Mouse (Mus musculus): ENCODE data around the gene Phtf2.
"Not testable (repeated sequence)": the region's sequence is repeated elsewhere in the genome, so short reads cannot be mapped to it uniquely, and the experiment has no call there.

The Phtf2 gene

GRCm38 (mm10) chr5:20865193-20865755 lies 16.6 kb downstream of the Phtf2 start:
- in situ Hi-C loops (cut with MboI, MseI) = no loop called here

- in situ Hi-C loops (cut with MboI, MseI) = no loop called here
Measured at GRCm38 (mm10) chr5:20864216-20864969, 17.5 kb downstream of the Phtf2 start.

GRCm38 (mm10) chr5:20861901-20862300 lies 20.0 kb downstream of the Phtf2 start:
- in situ Hi-C loops (cut with MboI, MseI) = no loop called here

- in situ Hi-C loops (cut with MboI, MseI) = no loop called here
Measured at GRCm38 (mm10) chr5:20860565-20860964, 21.4 kb downstream of the Phtf2 start.

GRCm38 (mm10) chr5:20858404-20858803 lies 23.5 kb downstream of the Phtf2 start:
- in situ Hi-C loops (cut with MboI, MseI) = no loop called here

- in situ Hi-C loops (cut with MboI, MseI) = no loop called here
Measured at GRCm38 (mm10) chr5:20855066-20855465, 26.9 kb downstream of the Phtf2 start.

- in situ Hi-C loops (cut with MboI, MseI) = no loop called here
Measured at GRCm38 (mm10) chr5:20847010-20847409, 34.9 kb downstream of the Phtf2 start.

- in situ Hi-C loops (cut with MboI, MseI) = no loop called here
Measured at GRCm38 (mm10) chr5:20843816-20844215, 38.1 kb downstream of the Phtf2 start.

GRCm38 (mm10) chr5:20843405-20843804 lies 38.5 kb downstream of the Phtf2 start:
- in situ Hi-C loops (cut with MboI, MseI) = no loop called here

GRCm38 (mm10) chr5:20837082-20837481 lies 44.8 kb downstream of the Phtf2 start:
- in situ Hi-C loops (cut with MboI, MseI) = no loop called here

GRCm38 (mm10) chr5:20834399-20834798 lies 47.5 kb downstream of the Phtf2 start:
- in situ Hi-C loops (cut with MboI, MseI) = no loop called here

GRCm38 (mm10) chr5:20831433-20831832 lies 50.5 kb downstream of the Phtf2 start:
- in situ Hi-C loops (cut with MboI, MseI) = no loop called here

- in situ Hi-C loops (cut with MboI, MseI) = no loop called here
Measured at GRCm38 (mm10) chr5:20830717-20831116, 51.2 kb downstream of the Phtf2 start.

- in situ Hi-C loops (cut with MboI, MseI) = no loop called here
Measured at GRCm38 (mm10) chr5:20821647-20822046, 60.3 kb downstream of the Phtf2 start.

GRCm38 (mm10) chr5:20821122-20821521 lies 60.8 kb downstream of the Phtf2 start:
- in situ Hi-C loops (cut with MboI, MseI) = no loop called here

- in situ Hi-C loops (cut with MboI, MseI) = no loop called here
Measured at GRCm38 (mm10) chr5:20815094-20815493, 66.8 kb downstream of the Phtf2 start.

- in situ Hi-C loops (cut with MboI, MseI) = no loop called here
Measured at GRCm38 (mm10) chr5:20810449-20810848, 71.5 kb downstream of the Phtf2 start.

- in situ Hi-C loops (cut with MboI, MseI) = no loop called here
Measured at GRCm38 (mm10) chr5:20795932-20796331, 86.0 kb downstream of the Phtf2 start.

- in situ Hi-C loops (cut with MboI, MseI) = no loop called here
Measured at GRCm38 (mm10) chr5:20791793-20792554, 90.0 kb downstream of the Phtf2 start.

GRCm38 (mm10) chr5:20786471-20786870 lies 95.5 kb downstream of the Phtf2 start:
- in situ Hi-C loops (cut with MboI, MseI) = not testable (repeated sequence)

- in situ Hi-C loops (cut with MboI, MseI) = no loop called here
Measured at GRCm38 (mm10) chr5:20781116-20781515, 100.8 kb downstream of the Phtf2 start.

GRCm38 (mm10) chr5:20779191-20779590 lies 102.7 kb downstream of the Phtf2 start:
- in situ Hi-C loops (cut with MboI, MseI) = no loop called here

All from regulatory T cell (primary cell).